Mouse (Mus musculus) kidney, embryonic 16.5 days (tissue): ENCODE measurements around the gene Cfap69. TPM values are rescaled to one million over a fixed set of nuclear protein-coding genes. Genes with fewer than 3 reads are reported as not detected.

Experiments used
- ATAC-seq: fragments of 200-750 bp; cut with Nextera tagmentation; 2 replicates; pipeline ENCODE4 v1.8.0; 2017; ENCODE audit warnings: moderate TSS enrichment; ENCODE audit not compliant: low FRiP score, low TSS enrichment
- H3K27ac ChIP-seq: fragments of 300-500 bp; sonication (generic); 2 replicates; pipeline ENCODE4 v1.5.1; 2014; ENCODE audit warnings: low read length
- H3K27me3 ChIP-seq: fragments of 300-500 bp; sonication (generic); 2 replicates; pipeline ENCODE4 v1.6.1; 2014; ENCODE audit warnings: low read length, control low read depth, mixed read lengths; ENCODE audit not compliant: insufficient read depth
- H3K36me3 ChIP-seq: fragments of 300-500 bp; sonication (generic); 2 replicates; pipeline ENCODE4 v1.6.1; 2014; ENCODE audit warnings: low read length, control low read depth, mixed read lengths; ENCODE audit not compliant: insufficient read depth
- H3K4me1 ChIP-seq: fragments of 300-500 bp; sonication (generic); 2 replicates; pipeline ENCODE4 v1.6.1; 2014; ENCODE audit warnings: low read length, control low read depth, mixed read lengths; ENCODE audit not compliant: insufficient read depth
- H3K4me2 ChIP-seq: fragments of 300-500 bp; sonication (generic); replicated peaks from 2 replicates; pipeline ENCODE4 v1.6.1; 2014; ENCODE audit warnings: low read depth, low read length
- H3K4me3 ChIP-seq: fragments of 300-500 bp; sonication (generic); 2 replicates; pipeline ENCODE4 v1.5.1; 2014; ENCODE audit warnings: mild to moderate bottlenecking, low read length
- H3K9ac ChIP-seq: fragments of 300-500 bp; sonication (generic); replicated peaks from 2 replicates; pipeline ENCODE4 v1.6.1; 2014; ENCODE audit warnings: low read length
- H3K9me3 ChIP-seq: fragments of 300-500 bp; sonication (generic); 2 replicates; pipeline ENCODE4 v1.6.1; 2016; ENCODE audit warnings: low read length, control low read depth
- WGBS: fragments of 180-500 bp; shearing (Covaris S2); extraction: QIAGEN DNeasy Blood & Tissue Kit; methylation state at CpG from one replicate; pipeline ENCODE4 v1.1.7; 2014; 5-methylcytosine and 5-hydroxymethylcytosine counted together
- polyA plus RNA-seq: library from polyadenylated mRNA; unstranded; fragments of >200 nt; fragmentation: Nextera tagmentation; extraction: Ambion mirVana; gene quantifications from 2 replicates; pipeline ENCODE4 v1.2.1, GENCODE M21; 2015

Gene Cfap69
- polyA plus RNA-seq, 1 experiment from 2014 or later, result 2.8 TPM

- H3K9me3 ChIP-seq, result no peaks in the 10 kb centered on the region
- no peak within 1 kb of the TSS for H3K27ac ChIP-seq
- peak within 1 kb of the TSS; percentile 75 for H3K4me2 ChIP-seq
- 0 out of 2 replicates have a peak, but pooled peaks cover 4% of the 10 kb centered on the region for H3K4me1 ChIP-seq
- peaks cover 23% of the 10 kb centered on the region for H3K27me3 ChIP-seq
- ATAC-seq, result peak; percentile 76
- H3K4me3 ChIP-seq, result peak within 1 kb of the TSS; percentile 54
- no peaks in the 10 kb centered on the region for H3K36me3 ChIP-seq
- H3K9ac ChIP-seq, result peak within 1 kb of the TSS; percentile 39; the same call in 1 of the 2 replicates
- WGBS, result under 1% methylated on average over 24 of the region's 24 CpGs
Measured at GRCm38 (mm10) chr5:5573749-5574317, 90.2 kb downstream of the Cfap69 start, which contains the start of gene Gm8773. Gene Gm8773, plus strand, starts transcription at chr5:5573799.

- Histone ChIP-seq H3K4me3 (no peak overlapping the region), H3K9me3 (no peaks in the 10 kb centered on the region), H3K36me3 (no peaks in the 10 kb centered on the region), H3K4me2 (no peak overlapping the region), H3K4me1 (peaks cover 15% of the 10 kb centered on the region), H3K9ac (no peak overlapping the region), H3K27me3 (no peaks in the 10 kb centered on the region), H3K27ac (no peak overlapping the region)
- no peak for ATAC-seq
- WGBS, result 81% methylated on average over 3 of the region's 3 CpGs
Measured at GRCm38 (mm10) chr5:5562435-5562834, 101.6 kb downstream of the Cfap69 start.

GRCm38 (mm10) chr5:5561041-5561706 lies 102.9 kb downstream of the Cfap69 start:
- Histone ChIP-seq H3K36me3 (no peaks in the 10 kb centered on the region), H3K4me2 (no peak overlapping the region), H3K4me3 (no peak overlapping the region), H3K27me3 (no peaks in the 10 kb centered on the region), H3K9me3 (no peaks in the 10 kb centered on the region), H3K27ac (no peak overlapping the region), H3K4me1 (peaks cover 15% of the 10 kb centered on the region), H3K9ac (no peak overlapping the region)
- WGBS, result 73% methylated on average over 4 of the region's 4 CpGs
- ATAC-seq, result no peak

GRCm38 (mm10) chr5:5559798-5560197 lies 104.2 kb downstream of the Cfap69 start:
- Histone ChIP-seq H3K4me1 (peaks cover 15% of the 10 kb centered on the region), H3K4me3 (peak overlapping the region; percentile 89), H3K36me3 (peaks cover 3% of the 10 kb centered on the region), H3K4me2 (peak overlapping the region; percentile 75), H3K27me3 (no peaks in the 10 kb centered on the region), H3K9me3 (no peaks in the 10 kb centered on the region), H3K9ac (peak overlapping the region; percentile 90), H3K27ac (peak overlapping the region; percentile 66)
- peak; percentile 21; the same call in 1 of the 2 replicates for ATAC-seq
- 35% methylated on average over 8 of the region's 8 CpGs for WGBS

GRCm38 (mm10) chr5:5559079-5559740 lies 104.8 kb downstream of the Cfap69 start, which contains the start of gene Gtpbp10:
Gene Gtpbp10, minus strand, starts transcription at chr5:5559538.
- ATAC-seq, result peak; percentile 99

GRCm38 (mm10) chr5:5551110-5551509 lies 112.9 kb downstream of the Cfap69 start:
- H3K36me3 ChIP-seq, result peaks cover 41% of the 10 kb centered on the region
- no peak overlapping the region for H3K4me2 ChIP-seq
- no peaks in the 10 kb centered on the region for H3K9me3 ChIP-seq
- no peak for ATAC-seq
- no peaks in the 10 kb centered on the region for H3K4me1 ChIP-seq
- no peaks in the 10 kb centered on the region for H3K27me3 ChIP-seq
- 85% methylated on average over 1 of the region's 1 CpGs for WGBS
- H3K27ac ChIP-seq, result no peak overlapping the region
- no peak overlapping the region for H3K4me3 ChIP-seq
- no peak overlapping the region for H3K9ac ChIP-seq

More at GRCm38 (mm10) chr5:5559079-5559740, 104.8 kb downstream of the Cfap69 start, which contains the start of gene Gtpbp10:
- peak within 1 kb of the TSS; percentile 66 for H3K27ac ChIP-seq
- H3K36me3 ChIP-seq, result peaks cover 9% of the 10 kb centered on the region
- no peaks in the 10 kb centered on the region for H3K27me3 ChIP-seq
- H3K9me3 ChIP-seq, result no peaks in the 10 kb centered on the region
- WGBS, result under 1% methylated on average over 43 of the region's 43 CpGs
- peak within 1 kb of the TSS; percentile 90 for H3K9ac ChIP-seq
- H3K4me2 ChIP-seq, result peak within 1 kb of the TSS; percentile 75
- H3K4me3 ChIP-seq, result peak within 1 kb of the TSS; percentile 89
- peaks cover 15% of the 10 kb centered on the region for H3K4me1 ChIP-seq

GRCm38 (mm10) chr5:5540385-5540784 lies 123.7 kb downstream of the Cfap69 start:
- Histone ChIP-seq H3K4me3 (no peak overlapping the region), H3K9me3 (no peaks in the 10 kb centered on the region), H3K27ac (no peak overlapping the region), H3K4me2 (no peak overlapping the region), H3K36me3 (peaks cover 37% of the 10 kb centered on the region), H3K27me3 (no peaks in the 10 kb centered on the region), H3K9ac (no peak overlapping the region), H3K4me1 (no peaks in the 10 kb centered on the region)
- WGBS, result 82% methylated on average over 3 of the region's 3 CpGs
- ATAC-seq, result no peak

- Histone ChIP-seq H3K27me3 (no peaks in the 10 kb centered on the region), H3K4me1 (no peaks in the 10 kb centered on the region), H3K27ac (no peak overlapping the region), H3K36me3 (peaks cover 37% of the 10 kb centered on the region), H3K9me3 (no peaks in the 10 kb centered on the region), H3K9ac (no peak overlapping the region), H3K4me2 (no peak overlapping the region), H3K4me3 (no peak overlapping the region)
- 70% methylated on average over 3 of the region's 3 CpGs for WGBS
- ATAC-seq, result no peak
Measured at GRCm38 (mm10) chr5:5539771-5540170, 124.3 kb downstream of the Cfap69 start.

- no peak overlapping the region for H3K4me3 ChIP-seq
- H3K4me1 ChIP-seq, result no peaks in the 10 kb centered on the region
- no peak overlapping the region for H3K27ac ChIP-seq
- ATAC-seq, result no peak
- H3K9ac ChIP-seq, result no peak overlapping the region
- peaks cover 16% of the 10 kb centered on the region for H3K36me3 ChIP-seq
- no peak overlapping the region for H3K4me2 ChIP-seq
- no peaks in the 10 kb centered on the region for H3K27me3 ChIP-seq
- 89% methylated on average over 1 of the region's 1 CpGs for WGBS
- H3K9me3 ChIP-seq, result no peaks in the 10 kb centered on the region
Measured at GRCm38 (mm10) chr5:5536131-5536530, 127.9 kb downstream of the Cfap69 start.
